Mouse (Mus musculus): ENCODE measurements around the gene Naalad2.
"Not testable (repeated sequence)": the region's sequence is repeated elsewhere in the genome, so short reads cannot be mapped to it uniquely, and the experiment has no call there.

The Naalad2 gene

DNA sequence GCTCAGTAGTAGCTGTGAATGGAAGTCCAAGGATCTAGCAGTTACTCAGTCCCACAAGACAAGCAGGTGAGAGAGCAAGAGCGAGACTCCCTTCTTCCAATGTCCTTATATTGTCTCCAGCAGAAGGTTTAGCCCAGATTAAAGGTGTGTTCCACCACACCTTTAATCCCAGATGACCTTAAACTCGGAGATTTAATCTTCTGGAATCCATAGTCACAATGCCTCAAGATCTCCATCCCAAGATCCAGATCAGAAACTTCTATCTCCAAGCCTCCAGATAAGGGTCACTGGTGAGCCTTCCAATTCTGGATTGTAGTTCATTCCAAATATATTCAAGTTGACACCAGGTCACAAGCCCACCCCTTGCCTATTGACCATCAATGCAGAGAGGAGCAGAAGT, at the start of gene Naalad2:
Gene Naalad2 (minus strand): TSS at position 101 of the 400 bp plus-strand sequence.
- not testable (repeated sequence) for DNase-seq (ENCODE audit: low spot score)

DNA sequence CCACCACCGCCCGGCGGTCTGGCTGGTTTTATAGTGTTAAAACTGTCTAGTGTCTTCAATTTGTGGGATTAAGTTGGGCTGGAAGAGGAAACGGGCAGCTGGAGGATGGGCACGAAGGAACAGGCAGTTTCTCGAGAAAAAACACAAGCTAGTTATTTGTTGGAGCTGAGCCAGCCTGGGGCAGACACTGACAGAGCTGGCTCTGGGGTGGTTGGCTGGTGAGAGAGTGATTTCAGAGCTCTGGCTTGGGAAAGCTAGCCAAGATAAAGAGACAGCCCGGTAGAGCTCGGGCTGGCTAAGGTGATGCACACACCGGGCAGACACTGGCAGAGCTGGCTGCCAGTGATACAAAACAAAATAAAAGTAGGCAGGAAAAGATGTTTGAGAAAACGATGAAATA, 28.9 kb upstream of the Naalad2 start:
- peak; percentile 51 for DNase-seq (ENCODE audit: low spot score)

DNA sequence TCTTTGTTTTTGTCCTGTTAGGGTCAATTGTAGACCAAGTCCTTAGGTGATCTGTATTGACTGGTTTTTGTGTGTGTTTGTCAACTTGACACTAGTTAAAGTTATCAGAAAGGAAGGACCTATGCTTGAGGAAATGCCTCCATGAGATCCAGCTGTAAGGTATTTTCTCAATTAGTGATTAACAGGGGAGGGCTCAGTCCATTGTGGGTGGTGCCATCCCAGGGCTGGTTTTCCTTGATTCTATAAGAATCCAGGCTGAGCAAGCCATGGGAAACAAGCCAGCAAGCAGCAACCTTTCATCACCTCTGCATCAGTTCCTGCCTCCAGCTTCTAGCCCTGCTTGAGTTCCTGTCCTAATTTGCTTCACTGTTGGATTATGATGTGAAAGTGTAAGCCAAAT, 27.6 kb upstream of the Naalad2 start, which contains the start of gene Mbd3l2:
Gene Mbd3l2 (plus strand): TSS at position 301 of the 400 bp plus-strand sequence.
- no peak for DNase-seq (ENCODE audit: low spot score)

DNA sequence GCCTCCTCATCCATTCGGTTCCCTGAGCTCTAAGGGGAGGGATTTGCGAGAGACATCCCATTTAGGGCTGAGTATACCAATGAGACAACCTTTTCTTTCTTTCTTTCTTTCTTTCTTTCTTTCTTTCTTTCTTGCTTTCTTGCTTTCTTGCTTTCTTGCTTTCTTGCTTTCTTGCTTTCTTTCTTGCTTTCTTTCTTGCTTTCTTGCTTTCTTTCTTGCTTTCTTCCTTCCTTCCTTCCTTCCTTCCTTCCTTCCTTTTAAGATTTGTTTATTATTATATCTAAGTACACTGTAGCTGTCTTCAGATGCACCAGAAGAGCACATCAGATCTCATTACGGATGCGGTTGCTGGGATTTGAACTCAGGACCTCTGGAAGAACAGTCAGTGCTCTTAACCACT, 9.6 kb upstream of the Naalad2 start:
- peak; percentile 31 for DNase-seq (ENCODE audit: low spot score)

DNA sequence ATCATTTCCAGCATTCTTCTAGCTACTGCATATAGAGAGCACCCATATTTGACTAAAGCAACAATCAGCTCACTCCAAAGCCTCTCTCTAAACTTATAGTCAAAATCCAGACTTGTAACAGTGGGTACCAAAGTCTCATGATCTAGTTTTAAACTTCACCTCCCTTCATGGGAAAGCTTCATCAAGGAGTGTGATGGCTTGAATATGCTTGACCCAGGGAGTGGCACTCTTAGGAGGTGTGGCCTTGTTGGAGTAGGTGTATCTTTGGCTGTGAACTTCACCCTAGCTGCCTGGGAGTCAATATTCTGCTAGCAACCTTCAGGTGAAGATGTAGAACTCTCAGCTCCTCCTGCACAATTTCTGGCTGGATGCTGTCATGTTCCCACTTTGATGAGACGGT, 1.3 kb upstream of the Naalad2 start, which contains the start of gene Ubtfl1:
Gene Ubtfl1 (plus strand): TSS at position 301 of the 400 bp plus-strand sequence.
- DNase-seq (ENCODE audit: low spot score), result no peak

DNA sequence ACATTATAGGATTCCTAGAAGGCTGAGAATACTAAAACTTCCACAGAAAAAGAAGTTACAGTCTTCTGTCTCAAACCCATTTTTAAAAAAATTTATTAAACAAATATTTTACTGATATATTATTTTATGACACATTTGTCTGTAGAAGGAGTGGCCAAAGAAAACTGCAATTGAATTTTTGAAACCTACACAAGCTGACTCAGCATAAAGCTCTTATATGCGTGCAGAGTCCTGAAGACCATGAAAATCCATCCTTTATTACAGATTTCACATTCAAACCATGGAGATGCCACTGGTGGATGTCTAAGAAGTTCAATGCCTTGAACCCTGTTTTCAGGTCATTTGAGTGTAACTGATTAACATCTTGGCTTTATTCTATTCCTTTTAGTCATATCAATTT, 3.2 kb downstream of the Naalad2 start:
- DNase-seq (ENCODE audit: low spot score), result no peak

DNA sequence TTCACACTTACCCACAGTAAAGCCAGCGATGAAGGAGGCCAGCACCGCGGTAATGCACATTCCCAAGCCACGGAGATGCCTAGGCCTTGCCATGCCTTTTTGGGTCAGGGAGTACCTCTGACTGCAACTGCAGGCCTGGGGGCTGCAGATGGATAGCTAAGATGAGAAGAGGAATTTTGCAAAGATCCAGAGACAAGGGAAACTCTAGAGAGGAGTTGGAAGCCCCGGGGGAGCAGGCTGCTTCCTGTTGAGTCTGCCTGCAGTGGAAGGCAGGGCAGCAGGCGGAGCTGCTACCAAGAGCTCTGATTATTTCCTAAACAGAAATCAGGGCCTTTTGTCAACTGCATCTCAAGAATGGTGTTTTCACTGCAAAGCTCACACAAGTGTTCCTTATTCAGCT, 17.0 kb downstream of the Naalad2 start:
- DNase-seq (ENCODE audit: low spot score), result peak; percentile 31

DNA sequence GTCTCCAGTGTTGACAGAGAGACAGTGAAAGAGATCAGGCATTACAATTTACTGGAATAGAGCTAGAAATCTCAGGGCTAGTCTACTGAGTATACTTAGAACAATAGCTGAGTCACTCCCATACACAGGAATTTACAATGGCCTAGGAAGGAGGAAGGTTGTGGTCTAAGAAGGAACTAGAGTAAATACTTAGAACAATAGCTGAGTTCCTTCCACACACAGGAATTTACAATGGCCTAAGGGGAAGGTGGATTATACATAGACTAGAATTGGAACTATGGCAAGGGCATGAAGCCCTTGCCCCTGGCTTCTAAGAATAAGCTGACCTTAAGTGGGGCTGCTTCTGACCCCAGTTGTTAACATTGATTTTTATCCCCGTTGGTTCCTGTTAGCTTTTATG, 29.8 kb downstream of the Naalad2 start:
- not testable (repeated sequence) for DNase-seq (ENCODE audit: low spot score)

DNA sequence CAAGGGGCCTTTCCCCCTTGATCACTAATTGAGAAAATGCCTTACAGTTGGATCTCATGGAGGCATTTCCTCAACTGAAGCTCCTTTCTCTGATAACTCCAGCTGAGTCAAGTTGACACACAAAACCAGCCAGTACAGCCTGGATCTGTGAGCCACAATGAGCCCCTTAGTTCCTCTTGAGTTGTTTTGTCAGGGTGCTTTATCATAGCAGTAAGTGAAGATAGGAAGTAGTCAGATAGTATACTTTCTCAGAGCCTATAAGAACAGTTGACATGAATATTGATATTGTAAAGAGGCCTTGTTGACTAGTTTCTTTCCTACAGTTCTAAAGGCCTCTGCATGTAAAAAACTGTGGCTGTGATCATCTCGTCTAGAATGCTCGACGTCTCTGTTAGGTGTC, 82.8 kb downstream of the Naalad2 start:
- DNase-seq (ENCODE audit: low spot score), result no peak

DNA sequence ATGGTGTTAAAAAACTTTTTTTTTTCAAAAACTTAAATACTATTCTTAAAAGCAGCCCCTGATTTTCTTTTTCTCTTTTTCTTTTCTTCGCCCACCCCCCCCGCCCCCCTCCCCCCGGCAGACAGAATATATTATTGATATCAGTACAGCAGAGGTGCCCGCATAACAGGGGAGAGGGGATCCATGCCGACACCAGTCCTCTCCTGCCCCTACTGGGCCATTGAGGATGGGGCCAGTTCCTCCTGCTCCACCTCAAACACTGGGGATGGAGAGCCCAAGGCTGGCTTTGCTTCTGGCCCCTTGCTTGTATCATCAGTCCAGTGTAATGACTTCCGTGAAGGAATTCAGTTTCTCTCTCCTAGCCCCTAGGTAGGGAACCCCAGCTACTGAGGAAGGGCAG, 104.5 kb downstream of the Naalad2 start:
- DNase-seq (ENCODE audit: low spot score), result no peak

DNA sequence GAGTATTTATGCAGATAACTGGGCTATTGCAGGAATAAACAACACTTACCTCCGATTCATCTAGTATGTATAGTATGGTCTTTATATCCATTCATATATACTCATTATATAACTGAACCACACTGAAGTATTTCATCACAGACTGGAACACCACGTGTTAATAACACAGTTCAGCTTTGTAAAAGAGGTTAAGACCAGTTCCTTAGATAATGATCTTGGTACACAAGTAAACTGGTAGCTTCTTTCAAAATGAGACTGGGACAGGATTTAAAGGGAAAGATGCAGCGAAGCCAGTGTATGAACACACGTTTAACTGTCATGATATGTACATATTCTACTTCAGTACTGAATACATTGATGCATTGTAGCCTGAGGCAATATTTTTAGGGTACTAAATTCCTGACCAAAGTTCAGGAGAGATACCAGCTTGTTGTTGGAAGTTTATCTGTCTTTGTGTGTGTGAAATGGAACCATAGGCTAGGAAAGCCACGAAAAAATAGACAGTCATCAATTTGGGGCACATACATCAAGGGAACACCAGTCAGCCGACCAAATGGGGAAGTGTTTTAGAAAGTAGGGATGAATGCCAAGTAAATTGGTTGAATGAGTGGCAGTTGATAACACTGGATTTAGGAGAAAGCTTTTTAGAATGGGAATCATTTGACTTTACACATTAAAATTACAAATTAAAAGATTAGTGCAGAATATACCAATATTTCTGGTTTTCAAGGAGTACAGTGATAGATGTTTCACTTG, 109.6 kb downstream of the Naalad2 start:
- peak; percentile 9 for DNase-seq (ENCODE audit: low spot score)

DNA sequence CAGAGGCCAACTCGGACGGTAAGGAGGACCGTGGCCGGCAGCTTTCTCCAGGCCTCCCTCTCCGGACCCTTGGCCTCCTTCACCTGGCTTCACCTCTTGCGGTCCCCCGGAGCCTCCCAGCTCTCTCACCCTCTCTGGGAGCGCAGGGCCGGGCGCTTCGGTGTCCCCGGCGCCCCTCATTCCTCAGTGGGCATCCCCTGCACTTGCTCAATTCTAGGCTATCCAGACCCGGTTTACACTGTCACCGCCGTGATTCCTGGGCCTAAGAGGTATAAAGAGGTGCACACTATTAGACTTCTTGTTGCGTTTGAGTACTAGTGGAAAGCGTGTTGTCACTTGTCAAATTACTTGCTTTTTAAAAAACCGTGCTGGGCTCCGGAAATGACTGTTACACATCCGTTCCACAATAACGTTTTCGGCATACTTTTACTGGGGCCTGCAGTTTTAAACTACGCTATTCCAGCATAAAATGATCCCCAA, 110.3 kb downstream of the Naalad2 start:
- DNase-seq (ENCODE audit: low spot score), result no peak

DNA sequence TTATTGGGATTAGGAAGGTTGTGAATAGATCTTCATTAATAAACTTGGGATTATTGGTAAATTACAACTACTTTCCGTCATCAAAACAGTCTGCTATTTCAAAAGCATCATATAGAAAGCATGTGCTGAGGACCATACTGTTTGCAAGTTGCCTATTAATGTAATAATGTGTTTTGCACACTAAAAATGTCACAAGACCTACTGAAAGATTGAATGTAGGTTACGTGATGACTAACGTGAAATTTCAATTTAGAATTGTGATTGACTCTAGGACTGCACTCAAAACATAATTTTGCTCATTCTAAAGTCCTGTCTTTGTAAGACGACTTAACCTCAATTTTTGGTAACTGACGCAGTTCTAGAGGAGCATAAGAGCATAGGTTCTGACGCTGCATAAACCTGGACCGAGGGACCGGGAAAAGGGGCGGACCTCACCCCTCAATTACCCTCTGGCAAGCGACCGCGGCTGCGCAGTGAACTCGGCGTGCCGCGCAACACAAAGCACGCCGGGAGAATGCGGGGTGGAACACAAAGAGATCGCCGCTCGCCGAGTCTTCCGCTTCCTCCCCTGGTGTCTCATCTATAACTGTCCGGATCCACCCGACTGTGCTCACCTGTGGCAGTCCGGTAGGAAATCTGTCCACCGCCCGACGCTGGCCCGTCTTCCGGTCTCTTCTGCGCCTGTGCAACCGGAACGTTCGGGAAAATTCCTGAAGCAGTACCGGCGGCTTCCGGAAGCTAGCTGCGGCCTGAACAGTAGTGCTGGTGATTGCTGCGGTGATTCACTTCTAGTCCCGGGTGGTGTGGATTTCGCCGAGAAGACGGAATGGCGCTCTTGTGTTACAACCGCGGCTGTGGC, 111.0 kb downstream of the Naalad2 start, which contains the start of gene Chordc1:
Gene Chordc1 (plus strand): TSS at position 555 of the 859 bp plus-strand sequence.
- peak; percentile 96 for DNase-seq (ENCODE audit: low spot score)

DNA sequence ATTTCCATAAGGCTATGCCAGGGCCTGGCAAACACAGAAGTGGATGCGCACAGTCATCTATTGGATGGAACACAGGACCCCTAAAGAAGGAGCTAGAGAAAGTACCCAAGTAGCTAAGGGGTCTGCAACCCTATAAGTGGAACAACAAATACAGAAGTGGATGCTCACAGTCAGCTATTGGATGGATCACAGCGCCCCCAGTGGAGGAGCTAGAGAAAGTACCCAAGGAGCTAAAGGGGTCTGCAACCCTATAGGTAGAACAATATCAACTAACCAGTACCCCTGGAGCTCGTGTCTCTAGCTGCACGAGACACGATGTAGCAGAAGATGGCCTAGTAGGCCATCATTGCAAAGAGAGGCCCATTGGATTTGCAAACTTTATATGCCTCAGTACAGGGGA, 124.1 kb downstream of the Naalad2 start:
- not testable (repeated sequence) for DNase-seq (ENCODE audit: low spot score)

DNA sequence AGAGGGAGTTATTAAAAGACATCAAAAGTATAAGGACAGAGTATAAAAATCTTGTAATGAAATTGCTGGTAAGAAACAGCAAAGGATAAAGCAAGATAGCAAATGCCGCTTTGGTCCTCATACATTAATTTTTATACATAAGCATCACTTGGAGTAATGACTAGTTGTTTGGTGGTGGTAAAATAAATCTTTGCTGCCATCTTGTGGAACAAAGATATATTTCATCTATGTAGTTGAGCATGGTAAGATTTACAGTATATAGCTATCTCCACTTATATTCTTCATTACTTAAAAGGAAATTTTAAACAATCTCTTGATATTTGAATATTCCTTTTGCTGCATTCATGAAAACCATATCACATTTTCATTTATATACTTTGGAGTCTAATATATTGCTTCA, 125.3 kb downstream of the Naalad2 start:
- peak; percentile 35 for DNase-seq (ENCODE audit: low spot score)

DNA sequence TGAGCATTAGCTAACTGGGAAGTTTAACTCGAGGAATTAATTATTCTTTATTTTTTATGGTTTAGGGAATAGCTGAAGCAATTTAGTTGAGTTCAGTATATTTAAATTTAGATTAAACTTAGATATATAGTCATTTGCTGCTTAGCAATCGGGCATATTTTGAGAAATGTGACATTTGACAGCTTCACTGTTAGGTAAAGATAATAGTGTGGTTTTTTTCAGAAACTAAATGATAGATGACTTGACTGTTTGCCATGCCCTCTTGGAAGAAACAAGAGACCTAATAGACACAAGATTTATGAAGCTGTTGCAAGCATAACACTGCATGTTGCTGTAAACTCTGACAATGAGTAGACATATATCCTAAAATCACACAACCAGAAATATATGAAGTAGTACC, 126.0 kb downstream of the Naalad2 start:
- no peak for DNase-seq (ENCODE audit: low spot score)

DNA sequence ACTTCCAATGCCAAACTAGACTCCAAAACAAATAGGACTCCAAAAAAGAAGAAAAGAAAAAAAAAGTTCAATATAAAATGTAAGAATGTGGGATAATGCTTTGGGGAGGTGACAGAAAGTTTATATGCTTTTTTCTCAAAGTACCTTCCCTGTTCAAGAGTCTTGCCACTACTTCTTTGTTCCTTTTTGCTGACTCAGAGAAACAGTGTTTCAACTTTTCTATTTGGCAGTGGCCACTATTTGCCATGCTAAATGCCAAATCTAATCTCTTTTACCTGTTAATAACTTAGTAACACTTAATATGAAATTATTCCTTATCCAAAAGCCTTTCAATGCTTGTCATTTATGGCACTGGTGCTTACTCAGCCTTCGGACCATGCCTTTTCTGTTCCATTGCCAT, 126.9 kb downstream of the Naalad2 start:
- no peak for DNase-seq (ENCODE audit: low spot score)

Measured in MN1 (cell line).